Mouse (Mus musculus): ENCODE data around the gene Fmod. TPM values are rescaled to one million over a fixed set of nuclear protein-coding genes. Genes with fewer than 3 reads are reported as not detected.

The Fmod gene
- polyA plus RNA-seq, 1 experiment: 55.3 TPM

- no peak for DNase-seq (ENCODE audit: low read depth)
Measured at GRCm38 (mm10) chr1:134055666-134056245, 18.7 kb downstream of the Fmod start.

GRCm38 (mm10) chr1:134056285-134056684 is 19.2 kb downstream of the Fmod start:
- no peak for DNase-seq (ENCODE audit: low read depth)

- DNase-seq (ENCODE audit: low read depth): no peak
Measured at GRCm38 (mm10) chr1:134057736-134058135, 20.7 kb downstream of the Fmod start.

GRCm38 (mm10) chr1:134058870-134059269 is 21.8 kb downstream of the Fmod start:
- no peak for DNase-seq (ENCODE audit: low read depth)

GRCm38 (mm10) chr1:134059739-134060695 is 23.0 kb downstream of the Fmod start:
- no peak for DNase-seq (ENCODE audit: low read depth)

GRCm38 (mm10) chr1:134060849-134061569 is 24.0 kb downstream of the Fmod start:
- no peak for DNase-seq (ENCODE audit: low read depth)

GRCm38 (mm10) chr1:134061915-134062314 is 24.9 kb downstream of the Fmod start:
- DNase-seq (ENCODE audit: low read depth): no peak

GRCm38 (mm10) chr1:134062411-134063085 is 25.5 kb downstream of the Fmod start:
- no peak for DNase-seq (ENCODE audit: low read depth)

- no peak for DNase-seq (ENCODE audit: low read depth)
Measured at GRCm38 (mm10) chr1:134063086-134063772, 26.2 kb downstream of the Fmod start.

GRCm38 (mm10) chr1:134063773-134064125 is 26.7 kb downstream of the Fmod start:
- no peak for DNase-seq (ENCODE audit: low read depth)

GRCm38 (mm10) chr1:134064296-134064831 is 27.3 kb downstream of the Fmod start:
- DNase-seq (ENCODE audit: low read depth): no peak

GRCm38 (mm10) chr1:134065241-134065809 is 28.3 kb downstream of the Fmod start:
- DNase-seq (ENCODE audit: low read depth): no peak

- DNase-seq (ENCODE audit: low read depth): no peak
Measured at GRCm38 (mm10) chr1:134066554-134066953, 29.5 kb downstream of the Fmod start.

GRCm38 (mm10) chr1:134067143-134067619 is 30.1 kb downstream of the Fmod start:
- no peak for DNase-seq (ENCODE audit: low read depth)

GRCm38 (mm10) chr1:134070099-134070669 is 33.1 kb downstream of the Fmod start:
- no peak for DNase-seq (ENCODE audit: low read depth)

- DNase-seq (ENCODE audit: low read depth): no peak
Measured at GRCm38 (mm10) chr1:134071411-134072018, 34.5 kb downstream of the Fmod start.

- no peak for DNase-seq (ENCODE audit: low read depth)
Measured at GRCm38 (mm10) chr1:134073061-134073564, 36.1 kb downstream of the Fmod start.

GRCm38 (mm10) chr1:134073658-134074057 is 36.6 kb downstream of the Fmod start:
- no peak for DNase-seq (ENCODE audit: low read depth)

GRCm38 (mm10) chr1:134074184-134074583 is 37.1 kb downstream of the Fmod start:
- DNase-seq (ENCODE audit: low read depth): no peak
